Mouse (Mus musculus): ENCODE measurements at regions not wholly inside any gene's neighbourhood (a gene's known extent, or its start where the extent isn't known, plus 50 kb on each side); places are given as distances from the start of the nearest gene placed in this dataset.

DNA sequence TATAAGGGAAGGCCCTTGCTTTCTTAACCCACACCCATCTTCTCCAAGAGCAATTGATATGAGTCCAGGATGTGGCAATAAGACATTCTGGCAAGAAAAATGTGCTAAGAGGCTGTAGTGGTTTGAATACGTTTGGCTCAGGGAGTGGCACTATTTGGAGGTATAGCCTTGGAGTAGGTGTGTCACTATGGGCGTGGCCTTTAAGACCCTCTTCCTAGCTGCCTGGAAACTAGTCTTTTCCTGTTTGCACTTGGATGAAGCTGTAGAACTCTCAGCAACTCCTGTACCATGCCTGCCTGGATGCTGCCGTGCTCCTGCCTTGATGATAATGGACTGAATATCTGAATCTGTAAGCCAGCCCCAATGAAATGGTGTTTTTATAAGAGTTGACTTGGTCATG is 221.5 kb downstream of the Gxylt1 start:
- TF ChIP-seq EP300 (optimal IDR thresholded peaks at IDR 0.05) (no peak), CTCF (IDR thresholded peaks at IDR 0.05; ENCODE audit: low read depth) (no peak)
